In the genomic region with DNA sequence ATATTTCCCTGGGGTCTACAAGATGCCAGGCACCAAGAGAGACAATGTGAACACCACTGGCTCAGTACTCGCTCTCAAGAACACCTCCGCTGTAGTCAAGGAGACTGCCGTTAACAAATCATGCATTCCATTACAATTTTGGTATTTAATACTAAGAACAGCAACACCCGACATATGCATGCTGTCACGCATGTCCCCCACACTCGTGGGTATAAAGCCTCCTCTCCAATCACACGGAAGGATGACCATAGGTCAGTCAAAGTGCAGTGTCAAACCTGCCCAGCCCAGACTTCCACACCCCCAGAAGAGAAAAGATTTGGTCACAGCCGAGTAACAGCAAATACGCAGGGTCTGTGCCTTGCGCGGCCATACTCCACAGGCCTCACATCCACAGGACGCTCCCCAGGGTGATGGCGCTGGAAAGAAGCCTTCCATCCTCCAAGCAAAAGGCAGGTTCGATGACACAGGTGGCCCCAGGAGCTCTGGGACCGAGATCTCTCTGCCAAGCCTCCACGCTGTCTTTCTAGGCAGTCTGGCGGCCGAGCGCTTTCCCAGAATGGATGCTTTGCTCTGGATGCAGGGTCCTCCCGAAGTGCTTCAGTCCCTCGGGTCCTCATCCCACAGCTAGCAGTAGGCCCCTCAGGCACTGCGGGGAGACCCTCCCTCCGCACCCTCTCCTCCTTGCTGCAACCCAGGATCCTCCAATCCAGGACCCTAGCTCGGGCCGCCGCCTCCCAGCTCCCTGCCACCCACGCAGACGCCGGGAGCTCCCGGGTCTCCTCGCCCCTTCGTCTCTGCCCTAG, we compare ENCODE assay signal across 8 mouse cellular contexts. TPM values are rescaled to one million over a fixed set of nuclear protein-coding genes. Genes with fewer than 3 reads are reported as not detected.
DNase-seq lines count a peak whose midpoint lies in the region; ATAC-seq and TF ChIP-seq lines count a peak whose summit lies in the region.

No protein-coding gene starts in this region.

- TF ChIP-seq POLR2A in bone marrow macrophage, adult 2 months (IDR thresholded peaks at IDR 0.05; ENCODE audit: borderline replicate concordance, low read depth, low read length): no peak

- intact Hi-C loops in heart, postnatal 25 days (cut with DNase I): no loop called here

- no peaks in the 10 kb centered on the region for H3K9me3 ChIP-seq in heart, embryonic 15.5 days (replicated peaks)
- no peaks in the 10 kb centered on the region for H3K9me3 ChIP-seq in heart, postnatal 0 days (replicated peaks; ENCODE audit: control insufficient read depth, low read length)
- H3K9me3 ChIP-seq in liver, embryonic 16.5 days (replicated peaks; ENCODE audit: control insufficient read depth, low read length): no peaks in the 10 kb centered on the region

- H3K36me3 ChIP-seq in heart, embryonic 15.5 days: no peaks in the 10 kb centered on the region
- H3K36me3 ChIP-seq in heart, postnatal 0 days (replicated peaks; ENCODE audit: control insufficient read depth, insufficient read depth, low read length): no peaks in the 10 kb centered on the region
- no peaks in the 10 kb centered on the region for H3K36me3 ChIP-seq in liver, embryonic 16.5 days (ENCODE audit: control insufficient read depth, insufficient read depth)

- H3K27ac ChIP-seq in heart, embryonic 15.5 days: peak overlapping the region; percentile 54
- no peak overlapping the region for H3K27ac ChIP-seq in bone marrow macrophage, adult 2 months (ENCODE audit: insufficient read depth, low read depth, low read length)
- H3K27ac ChIP-seq in heart, postnatal 0 days (ENCODE audit: low read depth): no peak overlapping the region
- H3K27ac ChIP-seq in liver, embryonic 16.5 days (ENCODE audit: low read length): no peak overlapping the region

- TF ChIP-seq CTCF in bone marrow macrophage, adult 2 months (IDR thresholded peaks at IDR 0.05; ENCODE audit: low read depth, low read length): no peak
- 0 out of 2 replicates have a peak, but pooled peaks have one; percentile 2 for TF ChIP-seq CTCF in heart, postnatal 0 days (IDR thresholded peaks at IDR 0.05; ENCODE audit: low read depth)

- H3K4me1 ChIP-seq in heart, embryonic 15.5 days (replicated peaks): peaks cover 14% of the 10 kb centered on the region
- peaks cover 8% of the 10 kb centered on the region for H3K4me1 ChIP-seq in bone marrow macrophage, adult 2 months (ENCODE audit: control insufficient read depth, insufficient read depth, low read length)
- peaks cover 4% of the 10 kb centered on the region; the same call in 1 of the 2 replicates for H3K4me1 ChIP-seq in heart, postnatal 0 days (ENCODE audit: control insufficient read depth, insufficient read depth)
- H3K4me1 ChIP-seq in liver, embryonic 16.5 days (ENCODE audit: control insufficient read depth, low read depth, low read length): peaks cover 11% of the 10 kb centered on the region

- peak overlapping the region; percentile 95 for H3K4me2 ChIP-seq in heart, embryonic 15.5 days
- peak overlapping the region; percentile 89 for H3K4me2 ChIP-seq in heart, postnatal 0 days (ENCODE audit: low read depth, low read length)
- H3K4me2 ChIP-seq in liver, embryonic 16.5 days (ENCODE audit: low read depth, low read length): peak overlapping the region; percentile 82

- H3K9ac ChIP-seq in heart, embryonic 15.5 days: peak overlapping the region; percentile 79
- H3K9ac ChIP-seq in heart, postnatal 0 days (replicated peaks; ENCODE audit: low read depth, low read length): peak overlapping the region; percentile 62
- peak overlapping the region; percentile 72 for H3K9ac ChIP-seq in liver, embryonic 16.5 days (ENCODE audit: low read depth, low read length)

- WGBS in heart, embryonic 15.5 days: 10% methylated on average over 32 of the region's 32 CpGs
- 11% methylated on average over 32 of the region's 32 CpGs for WGBS in heart, postnatal 0 days
- WGBS in liver, embryonic 16.5 days (ENCODE audit: insufficient replicate concordance): 15% methylated on average over 31 of the region's 32 CpGs

- H3K4me3 ChIP-seq in heart, embryonic 15.5 days: peak overlapping the region; percentile 75
- H3K4me3 ChIP-seq in bone marrow macrophage, adult 2 months (ENCODE audit: insufficient read depth, low read length): peak overlapping the region; percentile 82
- H3K4me3 ChIP-seq in heart, postnatal 0 days (ENCODE audit: low read depth, low read length): peak overlapping the region; percentile 66
- peak overlapping the region; percentile 65 for H3K4me3 ChIP-seq in liver, embryonic 16.5 days (ENCODE audit: low read depth, low read length)

- 0 out of 2 replicates have a peak, but pooled peaks have one; percentile 8 for ATAC-seq in heart, embryonic 15.5 days (replicated peaks; ENCODE audit: insufficient number of reproducible peaks, insufficient read depth, low FRiP score, low read depth)
- ATAC-seq in heart, postnatal 0 days (ENCODE audit: insufficient read depth, low read depth): no peak
- no peak for ATAC-seq in liver, embryonic 16.5 days (ENCODE audit: low read depth)
- ATAC-seq in granulocyte monocyte progenitor cell, adult 5-6 weeks (replicated peaks; ENCODE audit: poor library complexity, severe bottlenecking): no peak

- no peak for TF ChIP-seq EP300 in heart, postnatal 0 days (IDR thresholded peaks at IDR 0.05; ENCODE audit: low read depth)

- DNase-seq in heart, postnatal 25 days (ENCODE audit: low spot score): no peak
- peak; percentile 6 for DNase-seq in 3T3-L1 (ENCODE audit: low read depth, low spot score)
- DNase-seq in heart, postnatal 0 days (ENCODE audit: low spot score): no peak
- DNase-seq in spleen, postnatal 14 days (ENCODE audit: low spot score in 2 of 2): no peak

- 0 out of 2 replicates have a peak, but pooled peaks cover 5% of the 10 kb centered on the region for H3K27me3 ChIP-seq in heart, embryonic 15.5 days
- no peaks in the 10 kb centered on the region for H3K27me3 ChIP-seq in heart, postnatal 0 days (ENCODE audit: control insufficient read depth, insufficient read depth, low read length)
- no peaks in the 10 kb centered on the region for H3K27me3 ChIP-seq in liver, embryonic 16.5 days (ENCODE audit: control insufficient read depth, insufficient read depth, low read depth, low read length)

RNA-seq across cellular contexts. Expression of a gene that starts 0.5 kb away (rescaled TPM):
- polyA plus RNA-seq in heart, embryonic 15.5 days (2015; fragmentation: Nextera tagmentation; extraction: Ambion mirVana): 9.3 and 10.3 TPM in 2 replicates
- total RNA-seq in heart, postnatal 25 days (2021): 1 to 10 TPM; 3.7 to 4.0 TPM
- 7.0 and 7.4 TPM in 2 replicates for polyA plus RNA-seq in bone marrow macrophage, adult 2 months (2012; ENCODE audit: insufficient read depth, insufficient read length, missing spikeins)
- 7.9 and 9.8 TPM in 2 replicates for total RNA-seq in heart, postnatal 0 days (2014; rRNA removed; ENCODE audit: low replicate concordance)
- 7.5 and 7.7 TPM in 2 replicates for polyA plus RNA-seq in heart, postnatal 0 days (2015; fragmentation: Nextera tagmentation; extraction: Ambion mirVana)
- 4.8 and 4.9 TPM in 2 replicates for polyA plus RNA-seq in liver, embryonic 16.5 days (2015; fragmentation: Nextera tagmentation; extraction: Ambion mirVana)
- 11.2 and 24.1 TPM in 2 replicates for total RNA-seq in granulocyte monocyte progenitor cell, adult 5-6 weeks (2014; fragmentation: Nextera tagmentation)
- 10.4 and 12.4 TPM in 2 replicates for total RNA-seq in granulocyte monocyte progenitor cell, adult 5-6 weeks (2017)

RNA-seq across cellular contexts. Expression of a gene that starts 33.2 kb away (rescaled TPM):
- polyA plus RNA-seq in heart, embryonic 15.5 days (2015; fragmentation: Nextera tagmentation; extraction: Ambion mirVana): 0.23 and 0.76 TPM in 2 replicates
- total RNA-seq in heart, postnatal 25 days (2021): not detected
- not detected in 2 replicates for polyA plus RNA-seq in bone marrow macrophage, adult 2 months (2012; ENCODE audit: insufficient read depth, insufficient read length, missing spikeins)
- total RNA-seq in heart, postnatal 0 days (2014; rRNA removed; ENCODE audit: low replicate concordance): 1.7 TPM in 1 of 2 replicates, not detected in the other
- 0.70 and 0.86 TPM in 2 replicates for polyA plus RNA-seq in heart, postnatal 0 days (2015; fragmentation: Nextera tagmentation; extraction: Ambion mirVana)
- 0.06 TPM in 1 of 2 replicates, not detected in the other for polyA plus RNA-seq in liver, embryonic 16.5 days (2015; fragmentation: Nextera tagmentation; extraction: Ambion mirVana)
- not detected in 2 replicates for total RNA-seq in granulocyte monocyte progenitor cell, adult 5-6 weeks (2014; fragmentation: Nextera tagmentation)
- 0.15 TPM in 1 of 2 replicates, not detected in the other for total RNA-seq in granulocyte monocyte progenitor cell, adult 5-6 weeks (2017)
